Mouse (Mus musculus) gastrocnemius, postnatal 10 days (tissue): Measurements from ENCODE around the gene Ddah1. TPM values are rescaled to one million over a fixed set of nuclear protein-coding genes. Genes with fewer than 3 reads are reported as not detected.

Experiments
- total RNA-seq, 2 experiments: library from RNA; stranded (reverse); gene quantifications; 2 replicates each; pipeline ENCODE4 v1.2.3; 2021

Gene Ddah1
- total RNA-seq, 2 experiments from 2014 or later, result 13.6 to 15.0 TPM

Other genes starting within 250 kb of the Ddah1 start
- 10 to 100 TPM; 13.2 to 13.3 TPM for gene Znhit6, start 182.5 kb upstream of the Ddah1 start, total RNA-seq
- 10 to 100 TPM; 27.6 to 37.1 TPM for gene Ccn1, start 108.7 kb upstream of the Ddah1 start, total RNA-seq
- 10 to 100 TPM; 17.3 to 17.4 TPM for gene Bcl10, start 164.1 kb downstream of the Ddah1 start, total RNA-seq
- gene 2410004B18Rik, start 179.3 kb downstream of the Ddah1 start, total RNA-seq, result 10 to 100 TPM; 13.8 to 14.0 TPM
- 1 to 10 TPM; 2.5 to 2.6 TPM for gene Syde2, start 229.2 kb downstream of the Ddah1 start, total RNA-seq